Mouse (Mus musculus) ES-E14 (cell line): ENCODE measurements around the gene Angpt4. TPM values are rescaled to one million over a fixed set of nuclear protein-coding genes. Genes with fewer than 3 reads are reported as not detected.

Source experiments
- DNase-seq: peaks from one replicate; pipeline ENCODE4 v3.0.0-alpha.2; 2013; ENCODE audit warnings: low read depth, low spot score
- H3K27ac ChIP-seq: 2 replicates; pipeline ENCODE4 v1.5.1; 2012; ENCODE audit warnings: low read depth, mild to moderate bottlenecking, low read length, moderate library complexity, mixed read lengths; ENCODE audit not compliant: poor library complexity, insufficient read depth, severe bottlenecking
- H3K36me3 ChIP-seq: 2 replicates; pipeline ENCODE4 v1.6.1; 2012; ENCODE audit warnings: mild to moderate bottlenecking, low read length, moderate library complexity, mixed read lengths; ENCODE audit not compliant: control insufficient read depth, poor library complexity, insufficient read depth, severe bottlenecking
- H3K4me1 ChIP-seq, 2 experiments: fragments of 150-350 bp in 1 of 2; sonication (generic) in 1 of 2; 2 replicates each; pipeline ENCODE4 v1.6.1; 2012; ENCODE audit warnings: low read length in 2 of 2, mild to moderate bottlenecking in 1 of 2, mixed read lengths in 1 of 2; ENCODE audit not compliant: control insufficient read depth in 2 of 2, insufficient read depth in 2 of 2, poor library complexity in 1 of 2
- H3K4me3 ChIP-seq, 2 experiments: fragments of 150-350 bp in 1 of 2; sonication (generic) in 1 of 2; 2 replicates each; pipeline ENCODE4 v1.5.1; 2012; ENCODE audit warnings: low read length in 2 of 2, low read depth in 1 of 2, mild to moderate bottlenecking in 1 of 2, mixed read lengths in 1 of 2; ENCODE audit not compliant: insufficient read depth in 1 of 2, poor library complexity in 1 of 2, severe bottlenecking in 1 of 2
- H3K9ac ChIP-seq: 2 replicates; pipeline ENCODE4 v1.6.1; 2012; ENCODE audit warnings: low read depth, mild to moderate bottlenecking, low read length, mixed read lengths; ENCODE audit not compliant: poor library complexity, insufficient read depth, severe bottlenecking
- H3K9me3 ChIP-seq: fragments of 150-350 bp; sonication (generic); 2 replicates; pipeline ENCODE4 v1.6.1; 2012; ENCODE audit warnings: low read depth, mild to moderate bottlenecking, low read length; ENCODE audit not compliant: control insufficient read depth, insufficient read depth
- CHD2 ChIP-seq: IDR thresholded peaks from 2 replicates; pipeline ENCODE4 v1.6.1; 2014; ENCODE audit warnings: mild to moderate bottlenecking, low read depth, low read length, inconsistent platforms
- HCFC1 ChIP-seq: IDR thresholded peaks from 2 replicates; pipeline ENCODE4 v1.6.1; 2012; ENCODE audit warnings: low read length, inconsistent platforms, borderline replicate concordance; ENCODE audit not compliant: insufficient read depth
- MAFK ChIP-seq: IDR thresholded peaks from 2 replicates; pipeline ENCODE4 v1.6.1; 2014; ENCODE audit warnings: mild to moderate bottlenecking, low read depth, low read length, inconsistent platforms; ENCODE audit not compliant: insufficient read depth
- ZC3H11A ChIP-seq: IDR thresholded peaks from 2 replicates; pipeline ENCODE4 v1.6.1; 2012; ENCODE audit warnings: low read depth, mild to moderate bottlenecking, inconsistent platforms, low read length, borderline replicate concordance
- ZNF384 ChIP-seq: IDR thresholded peaks from 2 replicates; pipeline ENCODE4 v1.6.1; 2012; ENCODE audit warnings: low read depth, low read length, inconsistent platforms
- in situ Hi-C, 2 experiments: fragments of 600-800 bp; cut with MboI; formaldehyde crosslinking; loops; one replicate each; pipeline ENCODE4 v1.15.1; 2025; ENCODE audit warnings: low sequenced_read_pairs in 2 of 2, inconsistent platforms in 1 of 2; ENCODE audit not compliant: unreplicated experiment in 2 of 2
- total RNA-seq: library from RNA; depleted of rRNA; stranded (reverse); fragments of 300-350 nt; gene quantifications from 2 replicates; pipeline ENCODE4 v1.2.3, GENCODE M21; 2012

Angpt4 gene
- total RNA-seq, 1 experiment: 0.98 TPM

DNA sequence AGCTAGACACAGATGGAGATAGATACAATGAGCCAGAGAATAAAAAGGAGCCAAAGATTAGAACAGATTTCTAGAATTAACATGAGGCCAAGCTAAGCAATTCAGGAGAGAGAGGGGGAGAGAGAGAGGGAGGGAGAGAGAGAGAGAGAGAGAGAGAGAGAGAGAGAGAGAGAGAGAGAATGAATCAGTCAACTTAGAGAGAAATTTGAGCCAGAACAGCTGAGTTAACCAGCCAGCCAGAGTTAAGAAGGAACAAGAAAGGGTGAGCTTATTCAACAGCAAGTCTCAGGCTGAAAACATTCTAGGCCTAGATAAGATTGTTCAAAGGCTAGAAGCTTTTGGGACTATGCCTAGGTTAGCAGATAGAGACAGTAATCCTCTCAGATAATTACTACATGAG lies 71.5 kb downstream of the Angpt4 start:
- H3K9me3 ChIP-seq: no peaks in the 10 kb centered on the region
- TF ChIP-seq MAFK (no peak), HCFC1 (no peak), CHD2 (no peak), ZC3H11A (no peak), ZNF384 (no peak)
- in situ Hi-C loops: no loop called here
- H3K36me3 ChIP-seq: no peaks in the 10 kb centered on the region
- H3K4me3 ChIP-seq: no peak overlapping the region
- peaks cover 2 to 12% of the 10 kb centered on the region in 2 experiments; a peak in 1 of 4 replicates for H3K4me1 ChIP-seq
- DNase-seq: no peak
- H3K9ac ChIP-seq: no peak overlapping the region
- no peak overlapping the region for H3K27ac ChIP-seq

DNA sequence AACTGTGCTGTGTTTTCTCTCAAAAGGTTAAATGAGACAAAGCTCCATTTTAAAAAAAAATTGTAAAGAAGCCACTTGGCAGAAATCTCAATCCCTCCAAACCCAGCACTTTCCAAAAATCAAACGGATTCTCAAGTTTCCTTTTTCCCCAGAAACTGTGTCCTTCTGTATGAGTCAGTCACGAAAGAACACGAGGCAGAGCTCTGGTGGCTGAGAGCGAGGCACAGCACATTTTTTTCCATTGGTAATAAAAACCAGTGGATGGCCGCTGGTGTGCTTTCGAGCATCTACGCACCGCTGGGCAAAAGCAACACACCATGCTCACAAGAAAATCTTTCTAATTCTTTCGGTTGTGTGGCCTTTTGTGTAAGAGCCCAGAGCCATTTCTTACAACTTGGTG lies 73.0 kb downstream of the Angpt4 start:
- TF ChIP-seq ZNF384: no peak
- H3K9ac ChIP-seq: no peak overlapping the region
- H3K9me3 ChIP-seq: no peaks in the 10 kb centered on the region
- peaks cover 0 to 3% of the 10 kb centered on the region in 2 experiments; a peak in 1 of 4 replicates for H3K4me1 ChIP-seq
- no peak overlapping the region for H3K27ac ChIP-seq
- H3K36me3 ChIP-seq: no peaks in the 10 kb centered on the region
- H3K4me3 ChIP-seq: no peak overlapping the region
- in situ Hi-C loops: no loop called here
- no peak for DNase-seq

DNA sequence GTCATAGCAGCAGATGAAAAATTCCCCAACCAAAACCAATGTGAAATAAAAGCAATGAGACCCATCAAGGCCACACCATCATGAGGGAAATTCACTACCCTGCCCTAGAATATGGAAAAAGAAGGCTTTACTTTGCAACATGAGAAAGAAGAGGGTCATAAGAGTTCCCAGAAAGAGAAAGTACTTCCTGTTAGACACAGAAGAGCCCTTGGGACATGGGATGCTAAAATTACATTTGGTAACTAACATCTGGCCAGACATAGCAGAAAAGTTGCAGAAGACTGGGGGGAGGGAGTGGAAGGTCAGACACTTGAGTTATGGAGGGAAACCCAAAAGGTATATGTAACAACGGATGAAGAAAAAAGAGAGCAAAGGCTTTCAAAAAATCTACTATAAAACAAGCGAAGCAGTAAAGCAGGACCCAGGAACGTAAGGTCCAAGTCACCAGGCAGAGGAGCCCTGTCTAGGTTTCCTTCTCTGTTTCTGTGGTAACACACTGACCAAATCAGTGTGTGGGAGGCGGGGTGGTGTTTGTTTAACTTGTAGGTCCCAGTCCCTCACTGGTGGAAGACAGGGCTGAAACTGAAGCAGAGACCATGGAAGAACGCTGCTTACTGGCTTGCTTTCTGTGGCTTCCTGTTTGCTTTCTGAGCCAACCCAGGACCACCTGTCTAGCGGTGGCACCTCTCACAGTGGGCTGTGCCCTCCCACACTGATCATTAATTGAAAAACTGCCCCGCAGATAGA lies 74.6 kb downstream of the Angpt4 start:
- Histone ChIP-seq H3K9me3 (no peaks in the 10 kb centered on the region), H3K36me3 (no peaks in the 10 kb centered on the region), H3K27ac (no peak overlapping the region), H3K4me1 (peaks cover 2 to 4% of the 10 kb centered on the region in 2 experiments; a peak in 2 of 4 replicates), H3K9ac (no peak overlapping the region), H3K4me3 (no peak overlapping the region)
- in situ Hi-C loops: no loop called here
- DNase-seq: no peak
- TF ChIP-seq ZC3H11A: no peak
- no peak for TF ChIP-seq MAFK
- no peak for TF ChIP-seq HCFC1

- no peak overlapping the region for H3K4me3 ChIP-seq
- H3K27ac ChIP-seq: no peak overlapping the region
- TF ChIP-seq ZNF384: no peak
- no peak for TF ChIP-seq MAFK
- no peak for TF ChIP-seq ZC3H11A
- TF ChIP-seq CHD2: no peak
- TF ChIP-seq HCFC1: no peak
- no peak for DNase-seq
- peaks cover 2 to 13% of the 10 kb centered on the region in 2 experiments; a peak in 2 of 4 replicates for H3K4me1 ChIP-seq
- no peak overlapping the region for H3K9ac ChIP-seq
- no peaks in the 10 kb centered on the region for H3K36me3 ChIP-seq
- H3K9me3 ChIP-seq: no peaks in the 10 kb centered on the region
- in situ Hi-C loops: no loop called here
These were observed 75.9 kb downstream of the Angpt4 start for GRCm38 (mm10) chr2:151986958-151987357.

GRCm38 (mm10) chr2:151988978-151989377 lies 78.0 kb downstream of the Angpt4 start:
- no peaks in the 10 kb centered on the region for H3K36me3 ChIP-seq
- in situ Hi-C loops: no loop called here
- no peaks in the 10 kb centered on the region for H3K9me3 ChIP-seq
- H3K9ac ChIP-seq: no peak overlapping the region
- peaks cover 2 to 13% of the 10 kb centered on the region in 2 experiments; a peak in 2 of 4 replicates for H3K4me1 ChIP-seq
- TF ChIP-seq HCFC1 (no peak), MAFK (no peak), ZNF384 (no peak), CHD2 (no peak), ZC3H11A (no peak)
- no peak overlapping the region for H3K4me3 ChIP-seq
- DNase-seq: no peak
- no peak overlapping the region for H3K27ac ChIP-seq
